Mouse (Mus musculus): ENCODE results near the gene Plk5.
A peak's percentile ranks its signal among the peaks of the same experiment; 100 is the strongest.

- TF ChIP-seq CTCF (IDR thresholded peaks at IDR 0.05), result peak; percentile 74
- no peak for TF ChIP-seq EP300 (IDR thresholded peaks at IDR 0.05)
Observed at GRCm38 (mm10) chr10:80374063-80374462, 17.8 kb downstream of the Plk5 start.

All from lung, postnatal 0 days (tissue).